Mouse (Mus musculus) large intestine, adult 2 months (tissue): ENCODE data around the gene Kansl1. TPM values are rescaled to one million over a fixed set of nuclear protein-coding genes. Genes with fewer than 3 reads are reported as not detected.

Experiments
- DNase-seq: peaks from one replicate; pipeline ENCODE4 v3.0.0-alpha.2; 2012; ENCODE audit warnings: low read depth, low spot score
- WGBS: fragments of 180-500 bp; shearing (Covaris S2); methylation state at CpG from one replicate; pipeline ENCODE4 v1.1.7; 2018; 5-methylcytosine and 5-hydroxymethylcytosine counted together
- polyA plus RNA-seq: library from polyadenylated mRNA; depleted of rRNA; stranded (reverse); fragments of >200 nt; gene quantifications from 2 replicates; pipeline ENCODE4 v1.2.3, GENCODE M21; 2012

The Kansl1 gene
- polyA plus RNA-seq, 1 experiment, result 31.6 TPM

DNA sequence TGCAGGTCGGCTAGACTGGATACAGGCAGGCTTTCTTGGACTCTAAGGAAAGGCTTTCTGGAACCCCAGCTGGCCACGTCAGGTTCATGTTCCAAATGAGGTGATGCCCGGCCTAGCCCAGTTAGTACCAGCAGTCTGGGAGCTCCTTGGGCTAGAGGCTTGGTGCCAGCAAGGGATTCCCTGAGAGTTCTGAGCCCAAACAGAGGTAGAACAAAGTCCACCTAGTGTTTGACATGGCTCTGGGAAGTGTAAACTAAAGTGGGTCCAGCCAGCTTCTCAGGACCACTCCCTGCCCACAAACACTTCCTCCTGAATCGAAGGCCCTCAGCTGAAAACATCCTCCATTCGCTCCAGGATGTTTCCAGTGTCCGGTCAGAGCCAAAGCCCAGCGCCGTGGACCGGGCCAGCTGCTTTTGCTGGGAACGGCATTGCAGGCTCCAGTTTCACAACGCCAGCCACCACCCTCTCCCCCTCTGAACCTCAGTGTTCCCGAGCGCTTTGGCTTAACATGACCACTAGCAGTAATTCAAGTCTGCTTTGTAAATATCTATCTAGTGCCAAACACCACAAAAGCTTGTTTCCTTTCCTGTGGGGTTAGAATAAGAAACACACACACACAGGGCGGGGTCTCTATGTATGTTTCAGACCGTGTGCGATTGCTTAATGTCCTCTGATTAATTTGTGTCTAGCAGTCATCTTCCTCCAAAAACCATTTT lies 151.8 kb downstream of the Kansl1 start:
- WGBS, result 18% methylated on average over 16 of the region's 16 CpGs
- DNase-seq, result peak; percentile 75

DNA sequence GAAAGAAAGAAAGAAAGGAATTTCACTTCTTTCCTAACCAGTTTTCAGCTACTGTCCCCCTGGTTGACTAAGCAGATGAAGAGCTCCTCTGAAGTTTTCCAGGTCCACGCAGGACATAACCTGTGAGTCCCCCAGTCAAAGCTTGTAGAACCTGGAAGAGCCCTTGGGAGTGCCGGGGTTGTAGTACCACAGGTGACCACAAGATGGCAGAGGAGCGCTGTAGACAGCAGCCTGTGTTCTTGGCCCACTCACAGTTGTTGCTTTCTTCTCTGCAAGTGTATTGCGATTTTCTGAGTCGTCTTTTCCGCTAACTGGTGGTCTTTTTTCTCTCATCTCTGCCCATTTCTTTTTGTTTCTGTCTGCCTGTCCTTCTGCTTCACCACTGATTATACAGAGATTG lies 153.0 kb downstream of the Kansl1 start:
- DNase-seq, result peak; percentile 67
- WGBS, result under 1% methylated on average over 6 of the region's 6 CpGs

DNA sequence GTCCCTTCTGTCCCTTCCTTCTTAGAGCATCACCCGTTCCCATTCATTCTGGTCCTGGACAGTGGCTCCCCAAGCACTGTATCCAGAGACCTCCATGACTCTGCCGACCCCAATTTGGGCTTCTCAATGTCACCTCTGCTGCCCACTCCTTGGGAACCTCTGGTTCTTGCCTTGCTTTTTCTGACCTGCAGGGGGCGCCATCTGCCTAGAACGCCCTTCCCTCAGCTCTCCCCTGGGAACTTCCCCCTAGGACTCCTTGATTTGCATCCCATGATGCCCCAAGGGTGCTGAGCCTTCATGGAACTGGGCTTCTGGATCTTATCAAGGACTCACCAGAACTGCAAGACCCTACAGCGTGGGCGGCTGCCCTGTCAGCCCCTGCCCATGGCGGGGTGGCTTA lies 157.0 kb downstream of the Kansl1 start:
- WGBS, result 74% methylated on average over 7 of the region's 7 CpGs
- no peak for DNase-seq

DNA sequence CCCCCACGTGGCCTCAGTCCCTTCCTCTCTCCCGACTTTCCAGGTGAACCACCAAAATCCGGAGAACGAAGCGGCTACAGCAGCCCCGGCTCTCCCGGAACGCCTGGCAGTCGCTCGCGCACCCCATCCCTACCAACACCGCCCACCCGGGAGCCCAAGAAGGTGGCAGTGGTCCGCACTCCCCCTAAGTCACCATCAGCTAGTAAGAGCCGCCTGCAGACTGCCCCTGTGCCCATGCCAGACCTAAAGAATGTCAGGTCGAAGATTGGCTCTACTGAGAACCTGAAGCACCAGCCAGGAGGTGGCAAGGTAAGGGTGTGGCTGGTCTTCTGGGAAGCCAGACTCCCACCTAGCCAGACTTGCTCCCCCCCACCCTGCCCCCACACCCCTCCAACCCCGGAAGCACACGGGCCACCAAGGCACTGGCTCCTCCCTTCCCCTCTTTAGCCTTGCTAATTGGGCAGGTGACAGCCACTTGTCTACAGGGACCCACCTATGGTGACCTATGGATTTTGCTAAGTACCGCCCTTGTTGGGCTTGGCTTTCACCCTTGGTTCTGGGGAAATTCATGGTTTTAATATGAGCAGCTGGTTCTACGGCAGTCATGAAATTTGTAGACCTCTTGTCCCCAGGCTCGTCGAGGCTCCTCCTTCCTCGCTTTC lies 158.3 kb downstream of the Kansl1 start:
- peak; percentile 57 for DNase-seq
- WGBS, result 8% methylated on average over 23 of the region's 23 CpGs

DNA sequence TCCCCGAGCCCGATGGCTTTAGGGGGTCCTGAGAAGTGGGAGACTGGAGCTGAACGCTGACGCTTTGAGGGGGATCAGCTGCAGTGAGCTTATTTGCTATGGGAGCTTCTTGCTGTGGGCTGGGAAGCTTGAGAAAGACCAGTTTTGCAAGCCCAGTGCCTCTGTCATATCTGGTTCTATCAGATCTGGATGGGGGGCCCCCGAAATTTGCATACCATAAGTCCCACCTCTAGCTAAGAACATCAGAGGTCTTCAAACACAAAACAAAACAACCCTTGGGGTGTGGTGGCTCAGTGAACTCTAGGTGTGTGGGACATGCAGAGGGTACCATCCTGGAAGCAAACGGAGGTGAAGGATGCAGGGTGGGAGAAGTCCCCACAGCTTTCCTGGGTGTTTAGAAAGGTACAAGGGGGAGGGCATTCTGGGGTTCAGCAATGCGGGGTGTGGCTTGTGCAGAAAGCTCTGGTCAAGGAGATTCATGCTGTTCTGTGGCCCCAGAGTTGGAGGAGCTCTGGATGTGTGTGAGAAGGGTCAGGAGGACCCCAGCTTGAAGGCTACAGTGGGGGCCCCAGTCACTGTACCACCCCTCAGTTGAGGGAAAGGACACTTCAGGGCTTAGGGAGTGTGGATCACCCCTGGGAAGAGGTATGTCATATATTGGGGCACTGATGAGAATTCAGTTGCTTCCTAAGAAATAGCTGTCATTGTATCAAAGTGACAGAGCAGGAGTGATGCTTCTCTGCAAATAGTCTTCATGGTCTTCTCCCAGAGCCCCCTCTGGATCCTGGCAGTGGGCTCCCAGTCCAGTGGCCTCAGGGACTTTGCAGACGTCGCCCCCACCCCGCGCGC lies 159.1 kb downstream of the Kansl1 start:
- WGBS, result 38% methylated on average over 12 of the region's 12 CpGs
- DNase-seq, result no peak

DNA sequence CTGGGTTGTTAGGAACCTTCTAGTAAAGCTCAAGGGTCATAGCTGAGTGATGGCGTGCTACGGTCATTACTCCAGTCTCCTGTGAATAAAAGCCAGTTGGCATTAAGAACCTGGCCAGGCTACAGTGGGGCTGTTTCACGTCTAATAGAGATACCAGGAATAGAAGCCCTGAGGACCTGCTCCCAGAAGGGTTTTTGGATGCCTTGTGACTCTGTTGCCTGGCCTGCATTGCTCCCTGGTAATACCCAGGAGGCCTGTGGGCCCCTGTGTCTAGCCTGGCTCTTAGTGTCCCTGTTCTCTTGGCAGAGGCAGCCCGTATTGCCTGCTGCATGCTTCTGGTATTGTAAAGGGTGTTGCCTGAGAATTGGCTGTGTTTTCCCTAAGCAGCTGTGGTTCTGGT lies 161.5 kb downstream of the Kansl1 start:
- no peak for DNase-seq

DNA sequence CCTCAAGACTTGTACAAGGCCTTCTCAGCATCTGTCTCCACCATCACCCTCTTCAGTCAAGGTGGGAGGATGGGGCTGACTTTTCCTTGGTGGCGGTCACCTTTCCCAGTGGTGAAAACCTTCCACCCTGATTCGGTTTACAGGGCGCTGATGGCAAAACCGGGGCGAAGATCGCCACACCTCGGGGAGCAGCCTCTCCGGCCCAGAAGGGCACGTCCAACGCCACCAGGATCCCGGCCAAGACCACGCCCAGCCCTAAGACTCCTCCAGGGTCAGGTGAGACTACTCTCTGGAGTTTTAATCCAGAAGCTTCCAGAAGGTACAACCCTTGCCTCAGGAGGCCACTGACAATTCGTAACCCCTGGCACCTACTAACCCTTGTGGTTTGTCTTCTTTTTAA lies 162.2 kb downstream of the Kansl1 start:
- 49% methylated on average over 13 of the region's 13 CpGs for WGBS
- DNase-seq, result no peak

More for the DNA sequence above, 161.5 kb downstream of the Kansl1 start:
- WGBS, result 37% methylated on average over 4 of the region's 4 CpGs

DNA sequence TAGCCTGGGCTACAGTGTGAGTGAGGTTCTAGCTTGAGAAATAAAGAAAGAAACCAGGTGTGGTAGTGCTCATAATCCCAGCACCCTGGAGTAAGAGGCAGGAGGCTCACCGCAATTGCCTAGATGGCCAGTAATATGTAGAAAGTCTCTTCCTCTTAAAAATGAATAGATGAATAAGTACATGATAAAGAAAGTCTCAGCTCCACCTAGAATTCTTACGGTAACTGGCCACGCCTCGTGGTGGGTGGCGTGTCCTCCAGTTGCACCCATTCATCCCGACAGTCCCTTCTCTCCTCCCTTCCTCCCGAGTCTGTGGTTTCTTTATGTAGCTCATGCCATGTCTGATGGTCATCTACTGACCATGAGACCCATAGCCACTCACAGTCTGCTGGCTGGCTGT lies 162.9 kb downstream of the Kansl1 start:
- no peak for DNase-seq
- 89% methylated on average over 7 of the region's 7 CpGs for WGBS

DNA sequence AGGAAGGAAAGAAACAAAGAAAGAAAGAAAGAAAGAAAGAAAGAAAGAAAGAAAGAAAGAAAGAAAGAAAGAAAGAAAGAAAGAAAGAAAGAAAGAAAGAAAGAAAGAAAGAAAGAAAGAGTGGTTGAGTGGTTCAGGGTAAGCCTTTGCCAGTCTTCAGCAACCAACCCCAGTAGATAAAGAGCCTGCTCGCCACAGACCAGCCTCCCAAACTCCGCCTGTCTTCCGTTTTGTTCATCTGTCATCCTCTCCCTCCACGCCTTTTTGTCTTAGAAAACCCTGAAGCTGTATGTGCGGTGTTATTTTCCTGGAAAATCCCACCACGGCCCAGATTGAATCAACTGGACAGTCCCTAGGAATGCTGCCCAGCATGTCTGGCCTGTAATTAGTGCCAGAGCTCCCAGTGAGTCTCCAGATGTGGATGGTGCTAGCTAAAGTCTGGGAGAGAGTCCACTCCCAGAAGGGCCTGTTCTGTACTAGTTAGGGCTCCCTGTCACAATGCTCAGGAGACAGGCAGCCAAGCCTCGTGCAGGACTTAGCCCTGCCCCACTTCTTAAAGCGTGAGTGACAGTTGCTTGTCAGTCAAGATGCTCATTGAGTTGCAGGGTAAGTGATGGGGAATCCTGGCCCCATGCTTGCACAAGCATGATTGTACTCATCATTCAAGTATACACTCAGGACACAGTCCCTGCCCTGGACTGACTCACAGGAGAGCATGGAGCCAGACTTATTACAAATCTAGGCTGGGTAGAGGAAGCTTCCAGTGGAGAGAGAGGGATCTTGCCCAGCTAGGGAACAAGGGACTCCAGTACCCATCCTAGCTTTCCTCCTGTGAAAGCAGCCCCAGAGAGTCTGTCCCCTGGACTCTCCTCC lies 165.3 kb downstream of the Kansl1 start:
- 75% methylated on average over 8 of the region's 8 CpGs for WGBS
- DNase-seq, result no peak

DNA sequence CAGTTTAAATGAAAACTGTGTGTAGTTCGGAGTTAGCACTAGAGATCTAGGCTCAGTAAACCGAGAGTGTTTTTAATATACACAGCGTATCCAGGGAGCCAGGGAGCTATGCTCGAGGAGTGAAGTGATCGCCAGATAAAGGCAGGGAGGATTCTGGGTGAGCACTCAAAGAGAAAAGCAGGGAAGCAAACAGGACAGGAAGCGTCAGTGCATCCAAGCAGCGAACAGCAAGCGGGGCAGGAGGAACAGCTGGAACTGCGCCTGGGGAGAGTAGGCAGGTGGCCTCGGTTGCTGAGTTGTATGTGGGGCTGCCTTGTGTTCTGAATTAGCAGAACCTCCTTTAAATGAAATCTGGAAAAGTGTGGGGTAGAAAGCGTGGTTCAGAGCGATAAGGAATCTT lies 166.0 kb downstream of the Kansl1 start:
- WGBS, result 68% methylated on average over 12 of the region's 12 CpGs
- no peak for DNase-seq

DNA sequence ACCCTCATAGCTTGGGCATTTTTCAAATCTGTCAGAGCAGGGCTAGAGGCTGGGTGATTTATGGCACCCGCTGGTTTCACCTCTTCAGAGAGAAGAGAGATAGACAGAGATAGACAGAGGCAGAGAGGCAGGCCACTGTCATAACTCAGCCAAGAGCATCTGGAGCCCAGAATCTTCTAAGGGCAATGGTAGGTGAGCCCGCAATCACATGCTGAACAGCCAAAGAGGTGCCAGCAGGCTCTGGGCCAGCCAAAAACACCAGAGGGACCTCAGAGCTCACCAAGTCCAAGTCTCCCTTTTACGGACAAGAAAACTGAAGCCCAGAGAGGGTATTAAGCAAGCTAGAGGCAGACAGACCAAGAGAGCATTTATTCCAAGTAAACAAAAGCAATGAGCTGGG lies 171.0 kb downstream of the Kansl1 start:
- DNase-seq, result no peak
- WGBS, result 83% methylated on average over 3 of the region's 3 CpGs

DNA sequence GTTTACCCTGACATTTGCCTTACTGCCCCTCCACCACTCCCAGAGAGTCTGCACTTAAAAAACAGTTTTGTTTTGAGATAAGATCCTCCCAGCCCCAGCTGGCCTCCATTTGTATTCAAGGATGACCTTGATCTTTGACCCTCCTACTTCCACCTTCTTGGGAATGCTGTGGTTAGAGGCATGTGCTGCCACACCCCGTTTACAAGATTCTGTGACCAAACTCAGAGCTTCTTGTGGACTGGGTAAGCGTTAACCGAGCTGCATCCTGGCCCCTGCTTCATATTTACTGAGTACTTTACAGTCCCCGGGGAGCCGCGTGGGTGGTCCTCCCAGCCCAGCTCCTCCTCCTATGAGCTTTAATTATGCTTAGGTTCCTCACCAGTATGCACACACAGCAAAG lies 173.0 kb downstream of the Kansl1 start:
- DNase-seq, result peak; percentile 64
- 13% methylated on average over 6 of the region's 6 CpGs for WGBS

DNA sequence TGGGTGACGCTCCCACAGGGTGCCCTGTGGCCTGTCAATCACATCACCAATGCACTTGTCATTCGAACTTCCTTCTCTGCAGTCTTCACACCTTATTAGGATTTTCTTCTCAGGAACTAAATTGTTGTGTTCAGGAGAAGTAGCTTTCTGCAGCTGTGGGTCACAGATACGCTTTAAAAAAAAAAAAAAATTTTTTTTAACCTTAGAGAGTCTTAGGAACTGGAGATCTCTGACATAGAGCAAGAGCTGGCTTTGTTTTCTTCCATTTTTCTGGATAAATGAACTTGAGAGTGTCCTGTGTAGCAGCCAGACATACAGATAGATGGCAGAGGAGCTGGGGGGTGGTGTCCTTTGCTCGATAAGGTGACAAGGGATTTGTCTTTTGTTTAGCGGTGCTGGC lies 173.5 kb downstream of the Kansl1 start:
- DNase-seq, result no peak
- WGBS, result 72% methylated on average over 5 of the region's 5 CpGs

DNA sequence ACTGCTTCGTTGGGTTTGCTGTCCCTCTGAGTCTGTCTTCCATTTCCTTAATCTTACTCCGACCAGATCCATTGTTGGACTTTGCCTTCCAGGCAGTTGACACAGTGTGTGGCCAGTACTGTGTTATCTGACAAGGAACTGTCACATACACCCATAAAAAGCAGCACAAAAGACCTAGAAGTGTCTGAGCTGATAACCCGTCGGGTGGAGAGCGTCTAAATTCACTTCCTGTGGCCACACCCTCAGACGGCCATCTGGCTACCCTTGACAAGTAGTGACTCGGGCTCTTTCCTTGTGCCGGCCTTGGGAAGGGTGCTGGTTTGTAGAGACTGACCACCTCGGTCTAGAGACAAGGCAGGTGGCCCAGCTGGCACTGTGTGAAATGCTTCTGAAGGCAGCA lies 175.4 kb downstream of the Kansl1 start:
- 22% methylated on average over 9 of the region's 9 CpGs for WGBS
- peak; percentile 93 for DNase-seq

DNA sequence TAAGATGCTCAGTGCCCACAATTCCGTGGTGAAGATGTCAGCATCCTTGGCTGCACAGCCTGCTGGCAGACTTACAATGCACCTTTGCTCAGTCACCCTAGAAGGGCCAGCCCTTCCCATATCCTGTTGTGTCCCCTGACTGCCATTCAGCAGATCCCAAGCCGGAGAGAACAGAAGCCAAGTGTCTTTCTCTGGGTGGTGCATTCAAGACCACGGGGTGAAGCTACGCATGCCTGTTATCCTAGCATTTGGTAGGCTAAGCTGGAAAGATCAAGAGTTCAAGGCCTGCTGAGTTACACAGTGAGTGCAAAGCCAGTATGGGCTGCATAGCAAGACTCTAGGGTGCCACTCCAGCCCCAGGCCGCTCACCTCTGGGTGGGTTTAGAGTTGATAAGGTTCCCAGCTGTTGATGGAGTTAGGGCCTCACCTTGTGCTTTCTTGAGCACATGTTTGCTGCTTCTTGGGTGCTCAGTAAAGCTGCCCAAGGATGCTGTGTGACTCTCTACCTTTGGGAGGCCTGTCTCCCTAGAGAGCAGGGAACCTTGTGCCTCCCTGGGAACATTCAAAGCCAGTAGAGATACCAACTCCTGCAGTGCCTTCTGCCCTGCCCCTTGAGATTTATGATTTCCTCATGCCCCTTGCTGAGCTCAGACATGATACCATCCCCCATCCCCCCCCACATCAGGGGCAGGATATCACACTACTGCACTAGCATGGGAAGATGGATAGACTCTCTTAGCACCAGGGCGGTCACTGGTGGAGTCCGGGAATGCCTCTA lies 176.0 kb downstream of the Kansl1 start:
- 48% methylated on average over 7 of the region's 7 CpGs for WGBS
- no peak for DNase-seq

DNA sequence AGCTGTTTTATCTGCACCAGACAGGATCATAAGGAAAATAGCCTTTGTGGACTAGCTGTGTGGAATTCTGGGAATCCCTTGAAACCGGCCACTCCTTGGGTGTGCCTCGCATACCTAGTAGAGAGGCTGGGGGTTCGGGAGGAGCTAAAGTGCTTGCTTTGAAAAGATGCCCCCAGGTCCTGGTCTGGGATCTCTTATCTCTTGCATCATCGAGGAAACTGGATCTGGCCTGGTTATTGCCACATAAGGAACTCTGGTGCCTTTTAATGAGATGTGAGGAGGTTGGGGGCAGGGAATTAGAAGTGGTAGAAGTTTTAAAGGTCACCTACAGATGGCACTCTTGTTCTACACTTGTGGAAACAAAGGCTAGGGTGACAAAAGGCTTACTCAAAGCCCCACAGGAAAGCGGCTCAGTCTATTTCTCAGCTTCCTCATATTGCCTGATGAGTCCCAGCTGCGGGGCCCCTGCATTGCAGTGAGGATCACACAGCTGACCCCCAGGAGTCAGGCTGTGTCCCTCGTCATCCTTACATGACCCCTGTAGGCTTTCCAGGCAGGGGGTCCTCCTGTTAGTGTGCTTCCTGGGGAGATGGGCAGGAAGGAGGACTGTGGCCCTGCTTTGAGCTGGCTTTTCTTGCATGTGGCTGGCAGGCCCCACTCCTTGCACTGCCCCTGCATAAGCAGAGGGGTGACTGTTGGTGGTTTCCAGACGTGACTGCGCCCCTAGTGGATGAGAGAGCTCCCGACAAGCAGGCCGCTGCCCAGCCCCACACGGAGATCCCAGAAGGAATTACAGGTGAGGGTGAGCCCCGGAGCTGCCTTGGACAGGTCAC lies 179.2 kb downstream of the Kansl1 start:
- WGBS, result 11% methylated on average over 13 of the region's 13 CpGs
- peak; percentile 82 for DNase-seq

DNA sequence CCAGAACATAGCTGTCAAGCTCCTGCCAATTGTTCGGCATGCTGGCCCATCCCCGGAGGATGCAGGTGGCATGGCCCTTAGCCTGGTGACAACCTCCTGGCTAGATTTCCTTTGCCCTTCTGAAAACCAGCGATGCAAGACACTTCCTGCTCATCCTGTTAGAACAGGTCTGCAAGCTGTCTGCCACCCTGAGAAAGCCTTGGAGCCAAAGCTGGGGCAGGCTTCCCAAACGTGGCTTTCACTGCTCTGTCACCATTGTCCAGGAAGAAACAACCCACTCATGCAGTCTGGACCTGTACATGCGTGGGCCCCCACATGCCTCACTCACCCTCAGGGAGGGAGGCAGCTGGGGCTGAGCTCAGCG lies 179.8 kb downstream of the Kansl1 start:
- DNase-seq, result no peak
- WGBS, result 17% methylated on average over 6 of the region's 6 CpGs

DNA sequence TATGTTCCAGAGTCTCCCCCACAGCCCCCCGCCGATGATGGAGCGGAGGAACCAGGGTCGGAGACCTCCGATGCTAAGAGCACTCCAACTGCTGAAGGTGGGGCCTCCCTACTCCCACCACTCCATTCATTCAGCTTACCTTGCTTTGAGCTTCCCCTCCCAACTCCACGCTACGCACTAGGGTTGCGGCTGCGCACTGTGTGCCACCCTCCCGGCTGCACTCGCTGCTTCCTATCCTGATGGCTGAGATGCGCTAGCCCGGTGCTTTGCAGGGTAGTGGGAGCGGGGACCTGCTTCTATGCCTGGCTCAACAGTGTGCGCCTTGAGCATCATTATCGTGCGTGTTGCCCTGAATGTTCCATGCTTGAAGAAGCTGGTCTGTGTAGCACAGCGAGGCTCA lies 181.5 kb downstream of the Kansl1 start:
- DNase-seq, result no peak
- WGBS, result 96% methylated on average over 18 of the region's 18 CpGs
